Mouse (Mus musculus) adrenal gland, postnatal 36 days (tissue): ENCODE data around the gene Cox8c. TPM values are rescaled to one million over a fixed set of nuclear protein-coding genes. Genes with fewer than 3 reads are reported as not detected.

Experiments
- DNase-seq, 2 experiments: peaks; one replicate each; pipeline ENCODE4 v3.0.0; 2021; ENCODE audit warnings: mixed read lengths in 1 of 2
- long read RNA-seq, 2 experiments: library from polyadenylated mRNA; stranded (forward); transcript quantifications; one replicate each; pipeline ENCODE4 v2.0.0; 2021; ENCODE audit warnings: borderline sequencing depth in 2 of 2
- total RNA-seq, 2 experiments: library from RNA; stranded (reverse); gene quantifications; 2 replicates each; pipeline ENCODE4 v1.2.3; 2021

Cox8c gene
- total RNA-seq = not detected
- long read RNA-seq, experiment 1 = 0 reads
- long read RNA-seq, experiment 2 = 0 reads

DNA sequence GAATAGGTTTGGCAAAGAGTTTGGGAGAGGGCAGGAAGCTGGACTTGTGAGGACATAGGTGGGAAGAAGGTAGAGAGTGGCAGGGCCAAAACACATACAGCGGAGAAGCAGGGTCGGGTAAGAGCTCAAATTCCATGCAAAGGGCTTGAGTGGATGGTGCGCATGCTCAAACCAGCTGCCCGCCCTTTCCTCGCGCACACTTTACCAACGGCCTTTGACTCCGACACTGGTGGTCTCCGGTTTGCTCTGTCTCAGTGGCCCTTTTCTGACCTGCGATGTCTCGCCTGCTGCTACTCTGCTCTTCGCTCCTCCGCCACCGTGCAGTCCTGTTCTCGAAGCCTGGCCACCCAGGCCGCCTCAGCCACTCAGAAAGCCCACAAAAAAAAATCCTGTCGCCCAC is at the start of gene Cox8c:
Gene Cox8c (plus strand): TSS at position 226 of the 400 bp plus-strand sequence.
- no peak for DNase-seq

DNA sequence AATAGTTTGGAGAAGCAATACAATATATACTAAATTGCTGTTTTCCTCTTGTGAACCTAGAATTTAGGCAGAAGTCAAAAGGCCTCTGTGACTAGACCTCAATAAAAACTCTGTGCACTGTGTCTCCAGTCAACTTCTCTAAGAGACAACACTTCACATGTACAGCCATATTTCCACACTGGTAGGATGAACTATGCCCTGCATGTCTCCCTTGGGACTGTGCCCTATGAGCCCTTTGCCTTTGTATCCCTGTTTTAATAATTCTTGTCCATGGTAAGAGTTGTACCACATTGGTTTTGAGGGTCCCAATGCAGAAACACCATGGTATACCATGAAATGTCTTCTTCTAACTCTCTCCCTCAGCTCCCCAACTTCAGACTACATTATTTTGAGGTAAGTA is 38.3 kb upstream of the Cox8c start:
- DNase-seq = no peak

DNA sequence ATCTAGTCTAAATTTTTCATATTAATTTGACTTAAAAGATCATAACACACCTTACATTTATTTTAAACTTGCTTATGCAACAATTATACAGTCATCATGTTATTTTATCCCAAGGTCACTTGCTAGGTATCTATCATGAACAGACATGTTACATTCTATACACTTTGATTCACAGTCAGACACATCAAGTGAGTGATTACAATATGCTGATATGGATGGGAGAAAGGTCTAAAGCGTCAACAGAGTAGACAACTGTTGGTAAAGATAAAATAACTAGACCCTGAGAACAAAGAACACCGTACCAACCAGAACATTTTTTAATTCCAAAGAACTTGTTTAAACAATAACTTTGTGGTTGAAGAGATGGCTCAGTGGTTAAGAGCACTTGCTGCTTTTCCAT is 29.3 kb upstream of the Cox8c start:
- DNase-seq = no peak

DNA sequence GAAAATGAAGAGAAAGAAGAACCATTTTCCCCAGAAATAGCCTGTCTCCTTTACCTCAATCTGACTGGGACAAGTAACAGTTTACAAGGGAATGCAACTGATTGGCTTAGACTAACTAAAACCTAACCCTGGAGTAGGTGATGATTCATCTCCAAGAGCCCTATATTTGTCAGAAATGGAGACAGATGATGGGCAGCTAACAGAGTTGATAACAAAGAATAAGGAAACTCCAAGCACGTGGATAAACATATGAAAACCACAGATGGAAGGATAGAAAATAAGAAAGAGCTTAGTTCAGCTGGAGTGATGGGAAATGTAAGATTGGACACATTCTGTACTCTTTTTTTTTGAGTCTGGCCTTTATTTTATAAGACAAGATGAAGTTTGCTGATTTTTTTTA is 28.6 kb upstream of the Cox8c start:
- no peak for DNase-seq

DNA sequence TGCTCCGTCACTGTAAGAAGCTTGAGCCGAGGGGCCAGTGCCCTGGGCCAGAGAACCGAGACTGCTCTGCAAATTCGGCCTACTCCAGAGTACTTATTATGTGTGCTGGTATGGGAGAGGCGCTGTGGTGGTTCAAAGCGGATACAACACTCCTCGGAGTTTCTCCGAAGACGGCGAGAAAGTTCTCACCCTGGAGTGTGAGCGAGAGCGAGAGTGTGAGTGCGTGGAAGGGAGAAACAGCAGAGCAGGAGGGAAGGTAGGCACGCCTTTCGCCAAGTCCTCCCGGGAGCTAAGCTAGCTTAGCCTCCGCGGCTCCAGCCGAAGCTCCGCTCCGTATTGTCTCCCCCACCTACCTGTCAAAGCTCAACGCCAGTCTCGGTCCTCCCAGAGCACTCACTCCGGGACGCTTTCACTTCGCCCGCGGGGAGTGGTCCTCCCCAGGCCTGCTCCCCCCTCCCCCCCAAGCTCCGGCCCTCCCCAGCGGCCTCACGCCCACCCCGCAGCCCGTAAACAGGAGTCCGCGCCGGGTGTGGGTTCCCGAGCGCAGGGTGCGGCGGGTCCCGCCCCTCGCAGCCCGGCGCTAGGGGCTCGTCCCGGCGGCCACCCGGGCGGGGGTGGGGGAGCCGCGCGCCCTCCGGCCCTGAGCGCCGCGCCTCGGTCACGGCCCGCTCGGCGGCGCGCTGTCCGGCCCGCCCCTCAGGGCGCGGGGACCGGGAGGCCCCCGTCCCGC is 21.6 kb upstream of the Cox8c start:
- peak; percentile 49 to 64 for DNase-seq

DNA sequence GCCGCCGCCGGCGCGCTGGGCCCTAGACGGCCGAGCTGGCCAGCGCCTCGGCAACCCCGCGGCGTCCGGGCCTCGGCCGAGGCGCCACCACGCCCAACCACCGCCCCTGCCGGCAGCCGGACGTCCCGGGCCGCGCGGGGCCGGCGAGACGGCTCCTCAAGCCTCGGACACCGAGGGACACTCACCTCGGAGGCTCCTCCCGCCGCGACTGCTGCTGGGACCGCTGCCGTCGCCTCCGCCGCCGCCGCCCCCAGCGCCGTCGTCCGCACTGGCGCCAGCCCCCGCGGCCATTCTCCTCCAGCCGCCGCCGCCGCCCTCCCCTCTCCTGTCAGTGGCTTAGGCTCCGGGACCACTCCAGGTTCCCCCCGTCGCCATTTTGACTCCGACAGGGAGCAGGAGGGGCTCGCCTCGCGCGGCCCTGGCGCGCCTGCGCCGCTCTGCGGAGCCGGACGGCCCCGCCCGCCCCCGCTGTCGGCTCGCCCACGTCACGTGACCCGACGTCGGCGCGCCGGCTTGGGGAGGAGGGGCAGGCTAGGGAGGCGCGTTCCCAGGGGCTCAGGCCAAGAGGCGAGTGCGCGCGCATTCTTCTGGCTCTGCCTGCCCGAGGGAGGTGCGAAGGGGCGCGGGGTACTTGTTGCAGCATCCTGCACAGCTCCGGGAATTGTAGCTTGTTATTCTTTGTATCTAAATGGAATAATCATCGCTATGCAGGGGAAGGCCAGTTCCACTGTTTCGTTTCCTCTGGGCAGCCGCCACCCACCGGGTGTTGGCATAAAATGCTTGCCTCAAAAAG is 20.9 kb upstream of the Cox8c start, which contains the start of gene Btbd7:
Gene Btbd7 (minus strand): TSS at position 441 of the 793 bp plus-strand sequence.
- DNase-seq = peak; percentile 99

DNA sequence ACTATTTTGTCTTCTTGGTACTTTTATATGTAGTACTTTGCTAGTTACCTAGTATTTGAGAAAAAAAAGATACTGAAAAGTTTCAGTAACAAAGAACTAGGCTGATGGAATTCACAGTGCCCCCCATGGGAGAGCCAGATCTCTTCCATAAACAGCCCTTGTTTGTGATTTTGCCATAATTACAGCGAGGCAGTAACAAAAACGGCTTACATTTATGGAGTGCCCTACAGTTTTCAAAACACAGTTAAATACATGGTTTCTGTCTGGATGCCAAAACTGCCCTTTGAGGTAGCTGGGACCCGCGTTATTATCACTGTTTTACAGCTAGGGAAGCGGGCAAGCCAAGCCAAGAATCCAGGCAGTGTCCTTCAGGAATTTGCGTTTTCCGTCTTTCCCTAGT is 20.2 kb upstream of the Cox8c start:
- DNase-seq = peak in 1 of 2 experiments; percentile 16

DNA sequence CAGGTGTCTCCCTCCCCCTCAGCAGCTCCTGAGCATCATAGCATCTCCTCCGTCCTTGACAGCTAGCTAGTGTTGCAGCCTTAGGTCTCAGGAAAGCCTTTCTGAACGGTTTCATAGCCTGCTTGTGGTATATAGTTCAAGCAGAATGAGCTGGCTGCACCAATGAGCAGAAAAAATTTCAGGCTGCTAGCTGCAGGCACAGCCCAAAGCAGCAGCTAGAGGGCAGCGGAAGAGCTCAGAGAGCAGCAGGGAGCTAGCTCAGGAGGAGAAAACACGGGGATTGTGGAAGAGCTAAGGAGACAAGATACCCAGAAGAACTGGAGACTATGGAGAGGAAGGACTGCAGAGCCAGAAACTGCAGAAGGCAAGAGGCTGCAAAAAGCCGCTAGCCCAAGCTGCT is 13.4 kb upstream of the Cox8c start:
- peak; percentile 57 to 74 for DNase-seq

DNA sequence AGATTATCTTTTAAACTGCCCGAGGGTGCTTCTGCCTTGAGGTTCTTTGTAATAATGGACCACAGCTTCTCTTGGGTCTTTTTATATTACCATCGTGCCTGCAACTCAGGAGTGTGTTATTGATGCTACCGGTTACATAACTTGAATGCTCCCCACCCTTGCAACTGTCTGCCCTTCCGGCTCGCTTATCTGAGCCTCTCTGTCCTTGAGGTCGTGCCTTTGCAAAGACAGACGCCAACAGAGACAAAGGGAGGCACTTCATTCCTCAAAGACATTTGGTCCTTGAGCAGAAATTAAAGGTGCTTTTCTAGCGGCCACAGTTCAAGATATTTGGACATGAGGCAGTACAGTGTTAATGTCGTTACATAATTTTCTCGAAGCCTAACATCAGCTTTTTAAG is 11.8 kb upstream of the Cox8c start:
- DNase-seq = peak; percentile 33 to 39

DNA sequence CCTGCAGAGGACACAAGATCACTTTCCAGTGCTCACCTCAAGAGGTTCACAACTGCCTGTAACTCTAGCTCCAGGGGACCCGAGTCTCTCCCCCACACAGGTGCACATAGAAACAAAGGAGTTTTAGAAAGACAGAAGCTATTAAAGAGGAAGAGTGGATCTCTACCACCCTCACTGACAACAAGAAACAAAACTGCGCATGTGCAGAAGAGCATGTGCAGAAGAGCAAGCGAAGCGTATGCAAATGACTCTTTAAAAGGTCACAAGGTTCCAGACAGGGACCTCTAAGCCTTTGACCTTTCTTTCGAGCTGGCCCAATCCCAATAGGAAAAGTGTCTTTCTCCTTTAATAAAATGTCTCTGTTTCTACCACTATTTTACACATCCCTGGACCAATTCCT is 10.5 kb upstream of the Cox8c start:
- no peak for DNase-seq

DNA sequence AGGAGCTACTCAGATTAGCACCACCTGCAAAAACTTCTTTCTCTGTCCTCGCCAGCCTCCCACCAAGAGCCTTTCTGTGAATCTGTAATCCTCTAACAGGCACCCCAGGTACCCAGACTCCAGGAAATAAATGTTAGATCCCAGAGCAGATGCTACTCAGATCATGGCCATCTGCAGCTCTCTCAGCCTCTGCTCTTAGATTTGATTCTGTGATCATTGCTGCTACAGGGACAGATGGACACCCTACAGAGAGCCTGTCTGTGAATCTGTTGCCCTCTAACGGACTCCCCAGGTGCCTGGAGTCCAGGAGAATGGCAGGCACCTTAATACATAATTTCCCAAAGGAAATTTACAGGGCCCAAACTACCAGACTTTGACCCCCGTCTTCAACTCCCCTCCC is 9.1 kb downstream of the Cox8c start:
- no peak for DNase-seq

DNA sequence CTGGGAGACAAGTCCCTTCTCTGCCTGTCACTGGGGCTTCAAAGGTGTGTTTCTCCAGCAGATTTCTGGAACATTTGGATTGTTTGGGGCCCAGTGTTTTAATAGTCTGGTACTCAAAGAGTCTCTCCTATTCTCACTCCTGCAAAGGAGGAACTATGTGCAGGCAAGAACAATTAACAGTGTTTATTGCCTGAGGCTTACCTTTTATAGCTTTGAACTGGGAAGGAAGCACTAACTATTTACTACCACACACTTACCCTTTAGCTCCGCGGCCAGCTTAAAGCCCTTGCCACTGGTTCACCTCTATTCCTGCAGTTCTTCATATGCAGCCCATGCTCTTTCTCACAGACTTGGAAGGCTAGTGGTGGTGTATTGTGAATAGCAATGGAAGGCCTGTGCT is 17.0 kb downstream of the Cox8c start:
- DNase-seq = no peak

DNA sequence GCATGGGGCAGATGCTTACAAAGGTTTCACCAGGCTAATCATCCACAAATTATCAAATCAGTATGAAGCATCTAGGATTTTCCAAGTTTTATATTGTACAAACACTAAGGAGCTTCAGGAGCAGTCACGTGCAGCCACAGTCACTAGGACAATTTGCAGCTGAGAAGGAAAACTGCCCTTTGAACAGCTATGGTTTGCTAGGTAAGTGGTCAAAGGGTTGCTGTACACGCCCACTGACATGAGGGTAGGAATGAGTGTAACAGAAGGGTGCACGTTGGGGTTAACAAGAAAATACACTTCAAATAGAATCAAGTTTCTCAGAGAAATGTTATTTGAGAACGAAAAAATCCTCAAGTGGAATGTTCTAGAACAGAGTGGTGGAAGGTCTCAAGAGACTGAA is 30.6 kb downstream of the Cox8c start:
- no peak for DNase-seq

DNA sequence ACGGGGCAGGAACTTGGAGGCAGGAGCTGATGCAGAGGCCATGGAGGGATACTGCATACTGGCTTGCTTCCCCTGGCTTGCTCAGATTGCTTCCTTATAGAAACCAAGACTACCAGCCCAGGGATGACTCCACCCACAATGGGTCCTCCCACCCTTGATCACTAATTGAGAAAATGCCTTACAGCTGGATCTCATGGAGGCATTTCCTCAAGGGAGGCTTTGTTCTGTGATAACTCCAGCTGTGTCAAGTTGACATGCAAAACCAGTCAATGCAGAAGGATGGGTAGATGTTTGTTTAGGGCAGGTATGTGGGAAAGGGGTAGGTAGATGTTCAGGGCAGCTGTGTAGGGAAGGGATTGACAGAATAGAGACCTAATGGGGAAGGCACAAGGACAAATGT is 31.2 kb downstream of the Cox8c start:
- no peak for DNase-seq

DNA sequence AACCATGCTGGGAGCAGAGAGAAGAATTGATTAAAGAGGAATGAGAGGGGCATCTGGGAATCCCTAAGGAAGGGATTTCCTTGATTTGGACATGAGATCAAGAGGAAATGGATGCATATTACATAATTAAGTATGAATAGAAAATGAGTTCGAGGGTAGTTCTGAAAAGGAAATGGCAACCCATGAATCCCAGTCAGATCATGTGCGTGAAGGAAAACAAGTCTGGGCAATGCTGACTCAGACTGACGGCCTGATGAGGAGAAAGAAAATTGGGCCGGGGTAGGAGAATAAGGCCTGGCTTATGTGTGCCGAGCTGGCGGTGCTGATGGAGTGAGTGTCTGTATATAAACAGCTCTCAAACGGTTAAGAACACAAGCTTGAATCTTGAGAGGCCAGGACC is 31.7 kb downstream of the Cox8c start:
- DNase-seq = no peak

DNA sequence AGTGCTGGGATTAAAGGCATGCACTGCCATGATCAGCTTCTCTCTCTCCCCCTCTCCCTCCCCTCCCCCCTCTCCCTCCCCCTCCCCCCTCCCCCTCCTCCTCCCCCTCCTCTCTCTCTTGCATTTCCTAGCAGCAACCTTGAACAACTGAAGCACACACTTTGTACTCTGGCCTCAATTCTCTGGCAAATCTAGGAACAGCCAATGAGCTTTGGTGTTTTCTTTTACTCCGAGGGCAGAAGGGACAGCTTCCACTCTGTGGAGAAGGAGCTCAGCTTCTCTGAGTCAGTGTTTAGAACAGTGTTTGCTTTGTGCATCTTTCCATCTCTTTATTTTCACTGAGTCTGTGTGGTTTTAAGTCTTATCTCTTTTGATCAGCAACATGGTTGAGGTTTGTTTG is 36.8 kb downstream of the Cox8c start:
- no peak for DNase-seq

DNA sequence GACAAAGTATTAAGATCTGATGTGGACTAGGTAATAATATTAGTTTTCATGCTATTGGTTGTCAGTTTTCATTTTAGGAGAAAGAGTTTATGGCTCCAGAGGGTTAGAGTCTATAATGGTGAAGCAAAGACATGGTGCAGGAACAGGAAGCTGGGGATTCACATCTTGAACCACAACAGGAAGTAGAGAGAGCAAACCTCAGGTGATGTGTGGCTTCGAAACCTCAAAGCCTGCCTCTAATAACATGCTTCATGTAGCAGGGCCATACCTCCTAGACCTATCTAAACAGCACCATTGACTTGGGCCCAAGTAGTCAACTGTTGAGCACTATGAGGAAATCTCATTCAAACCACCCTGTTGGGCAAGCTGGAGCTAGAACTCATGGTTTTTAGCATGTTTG is 46.5 kb downstream of the Cox8c start:
- no peak for DNase-seq

DNA sequence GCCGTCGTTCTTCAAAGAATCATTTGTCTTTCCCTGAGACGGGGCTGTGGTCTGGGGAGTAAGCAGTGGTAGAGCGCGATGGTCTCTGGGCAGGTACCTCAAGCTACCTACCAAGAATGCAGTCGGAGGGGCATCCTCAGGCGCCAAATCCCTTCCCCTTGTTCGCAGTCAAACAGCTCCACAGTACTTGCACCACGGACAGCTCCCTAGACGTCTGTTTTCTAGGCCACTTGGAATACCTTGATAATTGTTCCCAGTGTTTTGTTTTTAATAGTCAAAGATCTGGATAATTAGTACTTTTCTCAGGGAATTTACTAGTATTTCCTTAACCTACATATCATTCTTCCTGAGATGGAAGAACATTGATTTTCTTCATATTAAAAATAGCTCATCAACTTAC is 48.7 kb downstream of the Cox8c start:
- no peak for DNase-seq

DNA sequence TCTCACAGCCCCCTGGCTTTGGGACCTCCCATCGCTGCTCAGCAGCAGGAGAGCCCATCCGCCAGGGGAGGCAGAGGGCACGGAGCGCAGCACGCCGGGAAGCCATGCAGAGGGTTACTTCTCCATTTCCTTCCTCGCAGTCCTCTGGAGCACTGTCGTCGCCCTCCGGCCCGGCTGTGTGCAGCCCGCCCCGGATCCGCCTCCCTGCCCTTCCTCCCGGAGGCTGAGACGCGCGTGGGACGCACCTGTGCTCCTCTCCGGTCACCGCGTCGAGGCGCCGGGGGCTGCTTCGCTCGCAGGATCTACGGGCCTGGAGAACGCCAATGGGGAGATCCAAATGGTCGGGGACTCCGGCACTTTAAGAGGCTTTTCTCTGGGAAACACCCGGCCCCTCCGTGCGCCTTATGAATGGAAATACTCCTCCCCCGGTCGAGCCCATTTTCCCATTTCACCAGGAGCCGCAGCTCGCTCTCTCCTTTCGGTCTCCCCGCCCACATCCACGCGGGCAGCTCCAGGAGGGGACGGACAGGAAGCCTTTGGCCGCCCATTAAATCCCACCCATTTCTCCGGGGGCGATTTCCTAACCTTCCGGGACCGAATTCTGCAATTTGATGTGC is 49.8 kb downstream of the Cox8c start, which contains the start of gene Unc79:
Gene Unc79 (plus strand): TSS at position 82 of the 617 bp plus-strand sequence.
- peak; percentile 80 to 84 for DNase-seq

DNA sequence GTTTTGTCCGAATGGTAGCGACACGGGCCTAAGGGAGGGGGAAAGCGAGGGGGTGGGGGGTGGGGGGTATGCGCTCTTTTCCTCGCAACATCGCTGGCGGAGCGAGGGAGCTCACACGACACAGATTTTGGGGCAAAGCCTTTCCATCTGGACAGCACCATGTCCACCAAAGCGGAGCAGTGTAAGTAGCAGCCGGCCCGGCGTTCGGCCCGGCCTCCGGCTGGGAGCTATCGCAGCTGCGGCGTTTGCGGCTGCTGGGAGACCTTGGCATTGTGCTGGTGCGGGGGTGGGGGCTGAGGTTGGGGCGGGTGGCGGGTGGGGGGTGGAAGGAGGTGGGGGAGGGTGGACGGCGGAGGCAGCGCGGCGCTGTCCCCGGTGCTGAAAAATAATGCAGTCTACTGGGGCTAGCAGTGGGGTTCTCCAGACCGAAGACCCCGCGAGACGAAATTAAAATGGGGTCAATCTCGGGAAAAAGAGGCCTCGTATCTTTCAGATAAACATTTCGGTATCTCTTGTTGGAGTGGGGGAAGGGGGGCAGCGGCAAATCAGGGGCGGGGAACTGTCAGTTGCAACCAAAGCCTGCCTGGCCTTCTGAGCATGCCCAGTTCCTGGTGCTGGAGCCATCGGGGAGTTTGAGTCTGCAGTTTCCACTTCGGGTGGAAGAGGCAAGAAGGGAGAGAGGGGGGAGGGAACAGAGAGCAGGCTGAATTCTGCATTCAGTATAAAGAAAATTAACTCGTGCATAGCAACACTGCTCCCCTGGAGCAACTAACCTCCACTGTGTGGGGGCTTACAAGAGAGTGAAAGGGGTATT is 50.5 kb downstream of the Cox8c start:
- DNase-seq = peak; percentile 75 to 84
